In genomic region chr11:48351349-48352023, GRCm38 (mm10) we compare ENCODE assay signal across 23 mouse cellular contexts.
"Had no signal": no experiment of that assay in that cellular context is flagged by ENCODE, and none has a peak within 500 bp of the region (broad histone marks: within the 10 kb centered on the region; RNA-seq: fewer than 3 reads in every experiment).

No protein-coding gene starts in this region.

- H3K4me3 ChIP-seq: layer of hippocampus, adult 2 months; limb, embryonic 10.5 days; limb, embryonic 13.5 days; liver, embryonic 12.5 days; liver, embryonic 15.5 days; lung, embryonic 15.5 days; megakaryocyte, embryonic 14.5 days; midbrain, embryonic 10.5 days; midbrain, embryonic 15.5 days; stomach, embryonic 15.5 days had no signal

- H3K36me3 ChIP-seq: limb, embryonic 10.5 days; limb, embryonic 13.5 days; liver, embryonic 12.5 days; liver, embryonic 15.5 days; lung, embryonic 15.5 days; midbrain, embryonic 10.5 days; midbrain, embryonic 15.5 days; stomach, embryonic 15.5 days had no signal

- ATAC-seq: intestine, postnatal 0 days; liver, embryonic 12.5 days; midbrain, embryonic 15.5 days had no signal

- H3K9ac ChIP-seq: limb, embryonic 13.5 days; liver, embryonic 12.5 days; liver, embryonic 15.5 days; lung, embryonic 15.5 days; midbrain, embryonic 15.5 days; stomach, embryonic 15.5 days had no signal

- H3K4me2 ChIP-seq: limb, embryonic 13.5 days; liver, embryonic 12.5 days; liver, embryonic 15.5 days; lung, embryonic 15.5 days; midbrain, embryonic 15.5 days; stomach, embryonic 15.5 days had no signal

- H3K9me3 ChIP-seq: limb, embryonic 10.5 days; limb, embryonic 13.5 days; liver, embryonic 12.5 days; liver, embryonic 15.5 days; lung, embryonic 15.5 days; megakaryocyte, embryonic 14.5 days; midbrain, embryonic 10.5 days; midbrain, embryonic 15.5 days; stomach, embryonic 15.5 days had no signal

- H3K27me3 ChIP-seq: limb, embryonic 13.5 days; liver, embryonic 12.5 days; liver, embryonic 15.5 days; lung, embryonic 15.5 days; megakaryocyte, embryonic 14.5 days; midbrain, embryonic 15.5 days; stomach, embryonic 15.5 days had no signal

- H3K27ac ChIP-seq: kidney, postnatal 0 days; layer of hippocampus, adult 2 months; limb, embryonic 10.5 days; limb, embryonic 13.5 days; liver, embryonic 12.5 days; liver, embryonic 15.5 days; lung, embryonic 15.5 days; midbrain, embryonic 10.5 days; midbrain, embryonic 15.5 days; stomach, embryonic 15.5 days had no signal

- DNase-seq: kidney, adult 2 months; kidney, postnatal 25 days; layer of hippocampus, adult 9-11 months; liver; lung, adult 18-20 months; lung, postnatal 10 days; lung, postnatal 36 days; right cerebral cortex, adult 18-20 months; right cerebral cortex, postnatal 14 days; right cerebral cortex, postnatal 4 days; thymus, postnatal 25 days had no signal

- H3K4me1 ChIP-seq: limb, embryonic 10.5 days; limb, embryonic 13.5 days; liver, embryonic 12.5 days; liver, embryonic 15.5 days; lung, embryonic 15.5 days; megakaryocyte, embryonic 14.5 days; midbrain, embryonic 10.5 days; midbrain, embryonic 15.5 days; stomach, embryonic 15.5 days had no signal
